Mouse (Mus musculus) gastrocnemius, postnatal 25 days (tissue): ENCODE measurements around the gene Chrna7. TPM values are rescaled to one million over a fixed set of nuclear protein-coding genes. Genes with fewer than 3 reads are reported as not detected.

Experiments
- DNase-seq: peaks from one replicate; pipeline ENCODE4 v3.0.0; 2022
- total RNA-seq, 2 experiments: library from RNA; stranded (reverse); gene quantifications; 1 replicate in 1 of 2; 2 replicates in 1 of 2; pipeline ENCODE4 v1.2.3; 2021

Chrna7 gene
- total RNA-seq, 2 experiments from 2014 or later = 0.18 to 0.27 TPM

GRCm38 (mm10) chr7:63060996-63061395 lies 151.4 kb downstream of the Chrna7 start:
- DNase-seq = no peak

Other genes starting within 250 kb of the Chrna7 start
- gene Otud7a, start 232.2 kb upstream of the Chrna7 start, total RNA-seq = under 1 TPM in 1 of 2 experiments, not detected in 1; 0.27 TPM